Mouse (Mus musculus) forebrain, embryonic 12.5 days (tissue): Measurements from ENCODE around the gene Apopt1. TPM values are rescaled to one million over a fixed set of nuclear protein-coding genes. Genes with fewer than 3 reads are reported as not detected.
A peak's percentile ranks its signal among the peaks of the same experiment; 100 is the strongest.
"Not testable (repeated sequence)": the region's sequence is repeated elsewhere in the genome, so short reads cannot be mapped to it uniquely, and the experiment has no call there.

Experiments used
- ATAC-seq: fragments of 200-750 bp; cut with Nextera tagmentation; 2 replicates; pipeline ENCODE4 v1.8.0; 2017; ENCODE audit warnings: moderate TSS enrichment; ENCODE audit not compliant: low FRiP score
- H3K27ac ChIP-seq: fragments of 300-500 bp; sonication (generic); 2 replicates; pipeline ENCODE4 v1.5.1; 2016; ENCODE audit warnings: mild to moderate bottlenecking
- H3K27me3 ChIP-seq: fragments of 300-500 bp; sonication (generic); 2 replicates; pipeline ENCODE4 v1.6.1; 2016; ENCODE audit warnings: mild to moderate bottlenecking
- H3K36me3 ChIP-seq: fragments of 300-500 bp; sonication (generic); replicated peaks from 2 replicates; pipeline ENCODE4 v1.6.1; 2016; ENCODE audit warnings: mild to moderate bottlenecking
- H3K4me1 ChIP-seq: fragments of 300-500 bp; sonication (generic); 2 replicates; pipeline ENCODE4 v1.6.1; 2016
- H3K4me2 ChIP-seq: fragments of 300-500 bp; sonication (generic); 2 replicates; pipeline ENCODE4 v1.6.1; 2016; ENCODE audit warnings: mild to moderate bottlenecking, moderate library complexity
- H3K4me3 ChIP-seq: fragments of 300-500 bp; sonication (generic); replicated peaks from 2 replicates; pipeline ENCODE4 v1.5.1; 2016; ENCODE audit warnings: mild to moderate bottlenecking
- H3K9ac ChIP-seq: fragments of 300-500 bp; sonication (generic); 2 replicates; pipeline ENCODE4 v1.6.1; 2016; ENCODE audit warnings: mild to moderate bottlenecking
- H3K9me3 ChIP-seq: fragments of 300-500 bp; sonication (generic); 2 replicates; pipeline ENCODE4 v1.6.1; 2016
- WGBS: fragments of 180-500 bp; shearing (Covaris S2); methylation state at CpG from one replicate; pipeline ENCODE4 v1.1.7; 2016; 5-methylcytosine and 5-hydroxymethylcytosine counted together
- polyA plus RNA-seq: library from polyadenylated mRNA; unstranded; fragments of >200 nt; fragmentation: Nextera tagmentation; extraction: Ambion mirVana; gene quantifications from 2 replicates; pipeline ENCODE4 v1.2.1, GENCODE M21; 2016

Apopt1 gene
- polyA plus RNA-seq, 1 experiment from 2014 or later, result 56.0 TPM

- Histone ChIP-seq H3K4me2 (no peak overlapping the region), H3K9me3 (no peaks in the 10 kb centered on the region), H3K4me1 (peaks cover 36% of the 10 kb centered on the region), H3K4me3 (no peak overlapping the region), H3K36me3 (no peaks in the 10 kb centered on the region), H3K9ac (no peak overlapping the region), H3K27me3 (no peaks in the 10 kb centered on the region), H3K27ac (no peak overlapping the region)
- ATAC-seq, result no peak
- 84% methylated on average over 4 of the region's 4 CpGs for WGBS
These were observed 15.4 kb upstream of the Apopt1 start for GRCm38 (mm10) chr12:111697708-111698107.

GRCm38 (mm10) chr12:111698346-111698913 lies 14.6 kb upstream of the Apopt1 start:
- no peak overlapping the region for H3K4me2 ChIP-seq
- H3K36me3 ChIP-seq, result no peaks in the 10 kb centered on the region
- H3K4me3 ChIP-seq, result no peak overlapping the region
- H3K9ac ChIP-seq, result no peak overlapping the region
- H3K9me3 ChIP-seq, result no peaks in the 10 kb centered on the region
- 86% methylated on average over 6 of the region's 6 CpGs for WGBS
- no peak for ATAC-seq
- H3K27ac ChIP-seq, result no peak overlapping the region
- H3K4me1 ChIP-seq, result peaks cover 28% of the 10 kb centered on the region
- no peaks in the 10 kb centered on the region for H3K27me3 ChIP-seq

- Histone ChIP-seq H3K9ac (no peak overlapping the region), H3K9me3 (no peaks in the 10 kb centered on the region), H3K4me1 (peaks cover 19% of the 10 kb centered on the region), H3K36me3 (no peaks in the 10 kb centered on the region), H3K4me2 (no peak overlapping the region), H3K27me3 (no peaks in the 10 kb centered on the region), H3K4me3 (no peak overlapping the region), H3K27ac (no peak overlapping the region)
- 88% methylated on average over 4 of the region's 4 CpGs for WGBS
- no peak for ATAC-seq
These were observed 13.5 kb upstream of the Apopt1 start for GRCm38 (mm10) chr12:111699542-111699941.

GRCm38 (mm10) chr12:111700920-111701458 lies 12.1 kb upstream of the Apopt1 start:
- Histone ChIP-seq H3K9me3 (no peaks in the 10 kb centered on the region), H3K27ac (no peak overlapping the region), H3K9ac (no peak overlapping the region), H3K4me2 (no peak overlapping the region), H3K36me3 (no peaks in the 10 kb centered on the region), H3K4me3 (no peak overlapping the region), H3K4me1 (peaks cover 9% of the 10 kb centered on the region), H3K27me3 (no peaks in the 10 kb centered on the region)
- 79% methylated on average over 9 of the region's 9 CpGs for WGBS
- ATAC-seq, result no peak

GRCm38 (mm10) chr12:111703301-111703700 lies 9.8 kb upstream of the Apopt1 start:
- H3K9ac ChIP-seq, result no peak overlapping the region
- no peak for ATAC-seq
- H3K4me3 ChIP-seq, result no peak overlapping the region
- H3K27me3 ChIP-seq, result no peaks in the 10 kb centered on the region
- H3K36me3 ChIP-seq, result peaks cover 15% of the 10 kb centered on the region
- WGBS, result 84% methylated on average over 3 of the region's 3 CpGs
- H3K4me1 ChIP-seq, result peaks cover 6% of the 10 kb centered on the region; the same call in 1 of the 2 replicates
- no peak overlapping the region for H3K4me2 ChIP-seq
- no peaks in the 10 kb centered on the region for H3K9me3 ChIP-seq
- H3K27ac ChIP-seq, result no peak overlapping the region

GRCm38 (mm10) chr12:111704609-111705008 lies 8.5 kb upstream of the Apopt1 start:
- H3K9ac ChIP-seq, result 0 out of 2 replicates have a peak overlapping the region, but pooled peaks have one; percentile 0
- no peak for ATAC-seq
- no peak overlapping the region for H3K4me3 ChIP-seq
- peaks cover 28% of the 10 kb centered on the region for H3K36me3 ChIP-seq
- no peaks in the 10 kb centered on the region for H3K27me3 ChIP-seq
- H3K4me2 ChIP-seq, result no peak overlapping the region
- H3K4me1 ChIP-seq, result peaks cover 6% of the 10 kb centered on the region; the same call in 1 of the 2 replicates
- peak overlapping the region; percentile 59; the same call in 1 of the 2 replicates for H3K27ac ChIP-seq
- WGBS, result 55% methylated on average over 9 of the region's 9 CpGs
- H3K9me3 ChIP-seq, result no peaks in the 10 kb centered on the region

GRCm38 (mm10) chr12:111705186-111705973 lies 7.7 kb upstream of the Apopt1 start:
- Histone ChIP-seq H3K27ac (no peak overlapping the region), H3K9ac (0 out of 2 replicates have a peak overlapping the region, but pooled peaks have one; percentile 0), H3K4me3 (no peak overlapping the region), H3K9me3 (no peaks in the 10 kb centered on the region), H3K27me3 (no peaks in the 10 kb centered on the region), H3K36me3 (peaks cover 35% of the 10 kb centered on the region), H3K4me1 (peaks cover 6% of the 10 kb centered on the region; the same call in 1 of the 2 replicates), H3K4me2 (no peak overlapping the region)
- 87% methylated on average over 15 of the region's 15 CpGs for WGBS
- no peak for ATAC-seq

GRCm38 (mm10) chr12:111708181-111708580 lies 4.9 kb upstream of the Apopt1 start:
- no peak for ATAC-seq
- Histone ChIP-seq H3K9me3 (no peaks in the 10 kb centered on the region), H3K4me2 (no peak overlapping the region), H3K27me3 (no peaks in the 10 kb centered on the region), H3K4me3 (no peak overlapping the region), H3K9ac (no peak overlapping the region), H3K27ac (no peak overlapping the region), H3K4me1 (peaks cover 18% of the 10 kb centered on the region), H3K36me3 (peaks cover 46% of the 10 kb centered on the region)
- WGBS, result 90% methylated on average over 4 of the region's 4 CpGs

- 94% methylated on average over 10 of the region's 10 CpGs for WGBS
- Histone ChIP-seq H3K9ac (no peak overlapping the region), H3K27me3 (no peaks in the 10 kb centered on the region), H3K9me3 (no peaks in the 10 kb centered on the region), H3K4me1 (peaks cover 26% of the 10 kb centered on the region), H3K36me3 (peaks cover 46% of the 10 kb centered on the region), H3K4me3 (no peak overlapping the region), H3K4me2 (no peak overlapping the region), H3K27ac (no peak overlapping the region)
- no peak for ATAC-seq
These were observed 3.0 kb upstream of the Apopt1 start for GRCm38 (mm10) chr12:111710091-111710490.

- Histone ChIP-seq H3K4me1 (peaks cover 27% of the 10 kb centered on the region), H3K9me3 (no peaks in the 10 kb centered on the region), H3K9ac (peak overlapping the region; percentile 95), H3K4me3 (peak overlapping the region; percentile 97), H3K27me3 (no peaks in the 10 kb centered on the region), H3K27ac (peak overlapping the region; percentile 83), H3K4me2 (peak overlapping the region; percentile 93), H3K36me3 (peaks cover 49% of the 10 kb centered on the region)
- under 1% methylated on average over 33 of the region's 33 CpGs for WGBS
- no peak for ATAC-seq
These were observed 585 bp upstream of the Apopt1 start for GRCm38 (mm10) chr12:111712476-111712875.

GRCm38 (mm10) chr12:111713880-111714279 lies 819 bp downstream of the Apopt1 start:
- Histone ChIP-seq H3K4me3 (peak overlapping the region; percentile 97), H3K4me1 (peaks cover 33% of the 10 kb centered on the region), H3K4me2 (peak overlapping the region; percentile 93), H3K36me3 (peaks cover 35% of the 10 kb centered on the region), H3K9ac (0 out of 2 replicates have a peak overlapping the region, but pooled peaks have one; percentile 95)
- 78% methylated on average over 6 of the region's 6 CpGs for WGBS
- H3K27ac ChIP-seq, H3K27me3 ChIP-seq, H3K9me3 ChIP-seq, ATAC-seq: not testable (repeated sequence)

GRCm38 (mm10) chr12:111716505-111716904 lies 3.4 kb downstream of the Apopt1 start:
- no peak for ATAC-seq
- Histone ChIP-seq H3K4me1 (peaks cover 30% of the 10 kb centered on the region), H3K9ac (no peak overlapping the region), H3K36me3 (peaks cover 9% of the 10 kb centered on the region), H3K9me3 (no peaks in the 10 kb centered on the region), H3K27ac (no peak overlapping the region), H3K4me2 (no peak overlapping the region), H3K4me3 (no peak overlapping the region), H3K27me3 (no peaks in the 10 kb centered on the region)
- WGBS, result 97% methylated on average over 7 of the region's 7 CpGs
